In genomic region chr16:92510835-92511772, GRCm38 (mm10) we compare ENCODE assay signal across 12 mouse cellular contexts. TPM values are rescaled to one million over a fixed set of nuclear protein-coding genes. Genes with fewer than 3 reads are reported as not detected.
A peak's percentile ranks its signal among the peaks of the same experiment; 100 is the strongest.
DNase-seq lines count a peak whose midpoint lies in the region; ATAC-seq and TF ChIP-seq lines count a peak whose summit lies in the region.
"Had no signal": no experiment of that assay in that cellular context is flagged by ENCODE, and none has a peak within 500 bp of the region (broad histone marks: within the 10 kb centered on the region; RNA-seq: fewer than 3 reads in every experiment).

No protein-coding gene starts in this region.

- no peak overlapping the region for H3K4me3 ChIP-seq in lung, embryonic 14.5 days (ENCODE audit: low read depth, low read length)
- no peak overlapping the region for H3K4me3 ChIP-seq in lung, adult 2 months (replicated peaks; ENCODE audit: extremely low read depth, low read depth, low read length)
- no peak overlapping the region for H3K4me3 ChIP-seq in forebrain, postnatal 0 days (ENCODE audit: low read depth, low read length)
- H3K4me3 ChIP-seq: heart, embryonic 10.5 days had no signal

- no peak for TF ChIP-seq POLR2A in lung, adult 2 months (IDR thresholded peaks at IDR 0.05; ENCODE audit: borderline replicate concordance, extremely low read depth, low read depth, low read length)

- 0 out of 2 replicates have a peak overlapping the region, but pooled peaks have one; percentile 22 for H3K4me2 ChIP-seq in lung, embryonic 14.5 days
- no peak overlapping the region for H3K4me2 ChIP-seq in forebrain, postnatal 0 days (ENCODE audit: low read depth)

- ATAC-seq in lung, embryonic 14.5 days (ENCODE audit: insufficient read depth): peak; percentile 73
- peak; percentile 87 for ATAC-seq in forebrain, postnatal 0 days

- peak; percentile 89 for DNase-seq in lung, embryonic 14.5 days
- no peak for DNase-seq in lung, adult 2 months
- DNase-seq in cerebellum, adult 8-10 months: peak; percentile 10
- peak; percentile 72 for DNase-seq in forebrain, postnatal 0 days
- peak; percentile 57 for DNase-seq in lung, postnatal 14 days
- no peak for DNase-seq in kidney, postnatal 10 days
- DNase-seq in c-Kit-positive CD71-positive TER-119-positive erythroid progenitor cells, embryonic 14.5 days (ENCODE audit: low spot score): no peak
- DNase-seq in kidney, adult 8-10 months: no peak
- DNase-seq: kidney, adult 11 months had no signal

- H3K4me1 ChIP-seq in lung, embryonic 14.5 days (ENCODE audit: insufficient read depth): peaks cover 3% of the 10 kb centered on the region; the same call in 1 of the 2 replicates
- H3K4me1 ChIP-seq in lung, adult 2 months (ENCODE audit: control insufficient read depth, insufficient read depth, low read length): no peaks in the 10 kb centered on the region
- peaks cover 6% of the 10 kb centered on the region for H3K4me1 ChIP-seq in forebrain, postnatal 0 days (ENCODE audit: insufficient read depth)

- no peaks in the 10 kb centered on the region for H3K9me3 ChIP-seq in lung, embryonic 14.5 days (ENCODE audit: low read depth, low read length)
- no peaks in the 10 kb centered on the region for H3K9me3 ChIP-seq in forebrain, postnatal 0 days (ENCODE audit: low read length)
- H3K9me3 ChIP-seq: heart, embryonic 10.5 days had no signal

- no peak overlapping the region for H3K9ac ChIP-seq in lung, embryonic 14.5 days
- H3K9ac ChIP-seq in forebrain, postnatal 0 days: no peak overlapping the region

- TF ChIP-seq CTCF in lung, embryonic 14.5 days (IDR thresholded peaks at IDR 0.05; ENCODE audit: low read depth): no peak
- no peak for TF ChIP-seq CTCF in lung, adult 2 months (IDR thresholded peaks at IDR 0.05; ENCODE audit: insufficient read depth, low read length)
- no peak for TF ChIP-seq CTCF in forebrain, postnatal 0 days (IDR thresholded peaks at IDR 0.05; ENCODE audit: low read depth)

- H3K27me3 ChIP-seq in lung, embryonic 14.5 days (ENCODE audit: insufficient read depth, low read length): no peaks in the 10 kb centered on the region
- H3K27me3 ChIP-seq in forebrain, postnatal 0 days (ENCODE audit: insufficient read depth, low read length): no peaks in the 10 kb centered on the region

- H3K27ac ChIP-seq in lung, embryonic 14.5 days (ENCODE audit: low read depth): peak overlapping the region; percentile 54; the same call in 1 of the 2 replicates
- H3K27ac ChIP-seq in forebrain, postnatal 0 days (ENCODE audit: low read depth, low read length): peak overlapping the region; percentile 70; the same call in 1 of the 2 replicates
- H3K27ac ChIP-seq: heart, embryonic 10.5 days; macrophage; stomach, postnatal 0 days had no signal

- WGBS in lung, embryonic 14.5 days: 47% methylated on average over 13 of the region's 13 CpGs
- 60% methylated on average over 13 of the region's 13 CpGs for WGBS in lung, adult 2 months
- WGBS in forebrain, postnatal 0 days: 21% methylated on average over 13 of the region's 13 CpGs

- no peaks in the 10 kb centered on the region for H3K36me3 ChIP-seq in lung, embryonic 14.5 days (ENCODE audit: insufficient read depth)
- H3K36me3 ChIP-seq in forebrain, postnatal 0 days (ENCODE audit: insufficient read depth): no peaks in the 10 kb centered on the region
- H3K36me3 ChIP-seq: heart, embryonic 10.5 days had no signal

RNA-seq across cellular contexts. Expression of gene Clic6, which starts 25.6 kb away (rescaled TPM):
- 8.9 and 10.2 TPM in 2 replicates for polyA plus RNA-seq in lung, embryonic 14.5 days (2014; fragmentation: Nextera tagmentation; extraction: Ambion mirVana)
- polyA plus RNA-seq in lung, adult 2 months (2012; rRNA removed): 7.6 and 9.5 TPM in 2 replicates
- total RNA-seq in forebrain, postnatal 0 days (2014; rRNA removed): 3.5 and 5.5 TPM in 2 replicates
- polyA plus RNA-seq in forebrain, postnatal 0 days (2015; fragmentation: Nextera tagmentation; extraction: Ambion mirVana): 3.7 and 6.2 TPM in 2 replicates
- polyA plus RNA-seq: macrophage had no signal

RNA-seq across cellular contexts. Expression of gene Rcan1, which starts 40.4 kb away (rescaled TPM):
- polyA plus RNA-seq in lung, embryonic 14.5 days (2014; fragmentation: Nextera tagmentation; extraction: Ambion mirVana): 47.8 and 49.7 TPM in 2 replicates
- 13.7 and 21.6 TPM in 2 replicates for polyA plus RNA-seq in lung, adult 2 months (2012; rRNA removed)
- 72.3 and 83.8 TPM in 2 replicates for total RNA-seq in forebrain, postnatal 0 days (2014; rRNA removed)
- 50.3 and 52.2 TPM in 2 replicates for polyA plus RNA-seq in forebrain, postnatal 0 days (2015; fragmentation: Nextera tagmentation; extraction: Ambion mirVana)

Comparison
In these comparisons a context has a peak if more than half of its experiments do, and no peak if none do; other contexts are left out.
1. DNase-seq: peak in lung, embryonic 14.5 days (single experiment), cerebellum, adult 8-10 months (single experiment), forebrain, postnatal 0 days (single experiment) and lung, postnatal 14 days (single experiment); none in lung, adult 2 months (single experiment), kidney, postnatal 10 days (single experiment), c-Kit-positive CD71-positive TER-119-positive erythroid progenitor cells, embryonic 14.5 days (single experiment) and kidney, adult 8-10 months (0 of 2).